8 mouse cellular contexts compared by ENCODE assay signal in the genomic region with DNA sequence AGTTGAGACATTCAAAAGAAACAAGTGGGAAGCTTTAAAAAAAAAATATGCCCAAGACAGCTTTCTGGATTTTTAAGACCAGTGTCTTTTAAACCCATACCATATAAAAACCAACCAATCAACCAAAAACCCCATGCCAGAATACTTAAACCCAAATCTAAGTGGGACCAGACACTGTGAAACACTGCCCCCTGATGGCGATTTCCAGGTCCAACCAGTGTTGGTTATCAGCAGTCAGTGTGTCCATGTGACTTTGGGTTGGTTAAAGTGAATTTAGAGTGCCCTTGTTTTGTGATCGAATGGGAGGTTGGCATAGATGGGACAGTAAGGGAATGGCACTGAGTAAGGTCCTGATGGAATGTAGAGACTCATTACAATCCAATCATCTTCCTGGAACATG.
DNase-seq lines count a peak whose midpoint lies in the region; ATAC-seq and TF ChIP-seq lines count a peak whose summit lies in the region.
"Had no signal": no experiment of that assay in that cellular context is flagged by ENCODE, and none has a peak within 500 bp of the region (broad histone marks: within the 10 kb centered on the region; RNA-seq: fewer than 3 reads in every experiment).

No protein-coding gene starts in this region.

- peak; percentile 9 for DNase-seq in kidney, adult 2 months
- DNase-seq in 3T3-L1 (ENCODE audit: low read depth, low spot score) = peak; percentile 43
- peak; percentile 24 for DNase-seq in CD4-positive helper T cell, adult 2 months (ENCODE audit: low read depth, low spot score)
- DNase-seq in c-Kit-positive CD71-positive TER-119-negative erythroid progenitor cells, embryonic 14.5 days (ENCODE audit: low read depth) = peak; percentile 16

- no peaks in the 10 kb centered on the region for H3K4me1 ChIP-seq in kidney, adult 2 months (ENCODE audit: control insufficient read depth, insufficient read depth, low read length)
- no peaks in the 10 kb centered on the region for H3K4me1 ChIP-seq in kidney, embryonic 14.5 days (ENCODE audit: control insufficient read depth, insufficient read depth, low read length)
- H3K4me1 ChIP-seq in neural tube, embryonic 15.5 days = no peaks in the 10 kb centered on the region

- H3K9ac ChIP-seq in kidney, embryonic 14.5 days (ENCODE audit: low read depth, low read length) = no peak overlapping the region
- no peak overlapping the region for H3K9ac ChIP-seq in neural tube, embryonic 15.5 days (replicated peaks)

- H3K4me2 ChIP-seq in kidney, embryonic 14.5 days (replicated peaks; ENCODE audit: low read depth, low read length) = no peak overlapping the region
- H3K4me2 ChIP-seq in neural tube, embryonic 15.5 days = no peak overlapping the region

- no peak for ATAC-seq in kidney, embryonic 14.5 days (ENCODE audit: low FRiP score, low TSS enrichment)
- ATAC-seq in megakaryocyte-erythroid progenitor cell, adult 5-6 weeks (replicated peaks; ENCODE audit: low FRiP score, low TSS enrichment, poor library complexity, severe bottlenecking) = peak; percentile 82
- ATAC-seq in neural tube, embryonic 15.5 days (ENCODE audit: low FRiP score) = no peak

- H3K9me3 ChIP-seq in kidney, embryonic 14.5 days (ENCODE audit: control insufficient read depth, low read length) = no peaks in the 10 kb centered on the region
- no peaks in the 10 kb centered on the region for H3K9me3 ChIP-seq in neural tube, embryonic 15.5 days (replicated peaks)

- no peak for TF ChIP-seq POLR2A in kidney, adult 2 months (IDR thresholded peaks at IDR 0.05; ENCODE audit: low read depth, low read length)

- TF ChIP-seq CTCF in kidney, adult 2 months (conservative IDR thresholded peaks at IDR 0.05; ENCODE audit: insufficient read depth, insufficient read length, low read depth, low read length) = peak; percentile 48

- no peaks in the 10 kb centered on the region for H3K27me3 ChIP-seq in kidney, adult 2 months (replicated peaks; ENCODE audit: control insufficient read depth, insufficient read depth, low read length)
- H3K27me3 ChIP-seq in kidney, embryonic 14.5 days (ENCODE audit: control insufficient read depth, insufficient read depth, low read length) = no peaks in the 10 kb centered on the region
- no peaks in the 10 kb centered on the region for H3K27me3 ChIP-seq in neural tube, embryonic 15.5 days (replicated peaks)

- no peaks in the 10 kb centered on the region for H3K36me3 ChIP-seq in kidney, adult 2 months (ENCODE audit: control insufficient read depth, insufficient read depth, low read length)
- no peaks in the 10 kb centered on the region for H3K36me3 ChIP-seq in kidney, embryonic 14.5 days (ENCODE audit: control insufficient read depth, insufficient read depth, low read length)
- H3K36me3 ChIP-seq in neural tube, embryonic 15.5 days = no peaks in the 10 kb centered on the region

- 48% methylated on average over 2 of the region's 2 CpGs for WGBS in kidney, adult 2 months
- 39% methylated on average over 2 of the region's 2 CpGs for WGBS in kidney, embryonic 14.5 days
- WGBS in neural tube, embryonic 15.5 days = 48% methylated on average over 2 of the region's 2 CpGs

- H3K4me3 ChIP-seq in kidney, adult 2 months (ENCODE audit: insufficient read depth, low read depth, low read length) = no peak overlapping the region
- no peak overlapping the region for H3K4me3 ChIP-seq in kidney, embryonic 14.5 days (ENCODE audit: low read length)
- H3K4me3 ChIP-seq in neural tube, embryonic 15.5 days (replicated peaks) = no peak overlapping the region
- H3K4me3 ChIP-seq: myocyte had no signal

- no peak overlapping the region for H3K27ac ChIP-seq in kidney, adult 2 months (ENCODE audit: insufficient read depth, low read depth, low read length)
- H3K27ac ChIP-seq in kidney, embryonic 14.5 days (ENCODE audit: low read depth, low read length) = no peak overlapping the region
- no peak overlapping the region for H3K27ac ChIP-seq in neural tube, embryonic 15.5 days (replicated peaks)
